Mouse (Mus musculus) bone marrow macrophage, adult 2 months (primary cell): ENCODE results near the gene Gins2.

Experiments used
- CTCF ChIP-seq: IDR thresholded peaks from 2 replicates; pipeline ENCODE4 v1.5.1; 2012; ENCODE audit warnings: low read depth, mild to moderate bottlenecking, low read length, moderate library complexity
- POLR2A ChIP-seq: IDR thresholded peaks from 2 replicates; pipeline ENCODE4 v1.6.1; 2012; ENCODE audit warnings: mild to moderate bottlenecking, low read depth, low read length, borderline replicate concordance

DNA sequence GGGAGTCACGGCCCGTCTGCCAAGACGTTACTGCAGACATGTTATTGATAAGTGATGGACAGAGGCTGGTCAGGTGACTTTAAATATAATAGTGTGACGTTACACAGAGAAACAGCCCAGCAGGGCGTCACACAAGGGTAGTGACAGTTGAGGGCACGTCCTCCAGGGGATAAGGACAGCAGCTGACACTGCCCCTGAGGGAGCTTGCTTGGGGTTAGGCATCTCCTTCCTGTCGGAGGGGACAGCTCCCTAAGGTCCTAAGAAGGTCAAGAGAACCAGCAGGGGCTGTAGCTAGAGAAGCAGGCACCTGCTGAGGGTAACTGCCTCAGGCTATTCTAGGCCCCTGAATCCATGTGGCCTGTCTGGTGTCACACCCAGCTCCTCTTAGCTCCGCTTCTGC lies 17.5 kb downstream of the Gins2 start:
- TF ChIP-seq POLR2A (no peak), CTCF (no peak)
